Mouse (Mus musculus): ENCODE data around the gene Cit.

DNA sequence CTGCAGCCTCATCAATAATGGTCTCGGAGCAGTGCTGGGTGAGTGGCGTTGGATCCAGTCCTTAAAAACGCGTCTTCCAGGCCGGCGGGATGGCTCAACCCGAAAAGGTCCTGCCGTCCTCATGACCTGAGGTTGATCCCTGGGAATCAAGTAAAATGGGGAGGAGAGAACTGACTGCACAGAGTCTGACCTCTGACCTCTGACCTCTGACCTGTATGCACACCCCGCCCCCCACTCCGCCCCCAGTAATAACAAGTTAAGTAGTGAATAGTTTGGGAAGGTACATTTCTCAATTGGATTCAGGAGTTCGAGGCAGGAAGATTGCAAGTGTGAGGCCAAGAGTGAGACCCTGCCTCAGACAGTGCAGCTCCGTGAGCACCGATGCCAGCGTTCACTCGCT is 24.1 kb downstream of the Cit start:
- TF ChIP-seq POLR2A (IDR thresholded peaks at IDR 0.05; ENCODE audit: insufficient read depth, low read depth, low read length) (no peak), CTCF (IDR thresholded peaks at IDR 0.05) (no peak)

Data from heart, adult 2 months (tissue).